ENCODE assay signal across 20 mouse cellular contexts in the genomic region with DNA sequence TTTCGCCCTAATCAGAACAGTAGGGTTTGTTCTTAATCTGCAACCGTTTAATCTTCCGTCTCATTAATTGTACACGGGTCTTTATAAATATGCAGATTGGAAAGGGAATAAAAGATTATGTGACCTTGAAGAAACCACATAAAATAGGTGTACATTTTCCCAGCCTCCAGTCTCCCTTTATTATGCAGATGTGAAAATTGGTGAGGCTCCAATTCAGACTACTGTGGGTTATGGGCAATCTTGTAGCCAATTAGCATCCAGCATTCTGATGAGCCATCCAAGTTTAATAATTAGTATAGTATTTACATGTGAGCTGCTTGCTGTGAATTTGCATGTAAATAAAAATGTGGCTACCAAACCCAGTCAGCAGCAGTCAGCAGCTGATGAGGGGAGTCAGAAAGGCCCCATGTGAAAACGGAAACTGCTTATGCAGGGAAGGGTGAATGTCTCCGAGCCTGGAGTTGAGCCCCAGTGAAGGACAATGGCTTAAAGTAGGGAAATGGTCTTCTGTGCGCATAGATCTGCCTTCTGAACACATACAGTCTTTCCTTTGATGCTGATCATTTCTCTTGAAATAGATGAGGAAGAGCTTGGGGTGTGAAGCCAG.
DNase-seq lines count a peak whose midpoint lies in the region; ATAC-seq and TF ChIP-seq lines count a peak whose summit lies in the region.
"Had no signal": no experiment of that assay in that cellular context is flagged by ENCODE, and none has a peak within 500 bp of the region (broad histone marks: within the 10 kb centered on the region; RNA-seq: fewer than 3 reads in every experiment).

No protein-coding gene starts in this region.

- no peak overlapping the region for H3K4me3 ChIP-seq in heart, embryonic 13.5 days
- no peak overlapping the region for H3K4me3 ChIP-seq in forebrain, postnatal 0 days (ENCODE audit: low read depth, low read length)
- no peak overlapping the region for H3K4me3 ChIP-seq in midbrain, embryonic 16.5 days (ENCODE audit: low read depth, low read length)
- no peak overlapping the region for H3K4me3 ChIP-seq in kidney, embryonic 16.5 days (ENCODE audit: low read length)
- H3K4me3 ChIP-seq: kidney, embryonic 15.5 days; liver, embryonic 12.5 days had no signal

- H3K27ac ChIP-seq in heart, embryonic 13.5 days (replicated peaks): peak overlapping the region; percentile 26; the same call in 1 of the 2 replicates
- H3K27ac ChIP-seq in forebrain, postnatal 0 days (ENCODE audit: low read depth, low read length): no peak overlapping the region
- no peak overlapping the region for H3K27ac ChIP-seq in midbrain, embryonic 16.5 days (ENCODE audit: low read length)
- H3K27ac ChIP-seq in kidney, embryonic 16.5 days (ENCODE audit: low read length): no peak overlapping the region
- H3K27ac ChIP-seq: kidney, embryonic 15.5 days; liver, embryonic 12.5 days had no signal

- no peak for ATAC-seq in heart, embryonic 13.5 days (ENCODE audit: extremely low read depth, insufficient number of reproducible peaks, low FRiP score, low TSS enrichment)
- peak; percentile 69; the same call in 1 of the 2 replicates for ATAC-seq in forebrain, postnatal 0 days
- ATAC-seq in midbrain, embryonic 16.5 days: peak; percentile 63; the same call in 1 of the 2 replicates
- ATAC-seq in kidney, embryonic 16.5 days (ENCODE audit: low FRiP score, low TSS enrichment): no peak
- ATAC-seq: CD4-positive, CD25-positive, alpha-beta regulatory T cell, adult 4 months; inflammation-experienced regulatory T-cells, adult 6 months; liver, embryonic 12.5 days had no signal

- intact Hi-C loops in heart, postnatal 25 days (cut with DNase I): no loop called here

- H3K27me3 ChIP-seq in heart, embryonic 13.5 days (replicated peaks): no peaks in the 10 kb centered on the region
- H3K27me3 ChIP-seq in forebrain, postnatal 0 days (ENCODE audit: insufficient read depth, low read length): no peaks in the 10 kb centered on the region
- H3K27me3 ChIP-seq in midbrain, embryonic 16.5 days (ENCODE audit: control insufficient read depth, insufficient read depth, low read depth, low read length): no peaks in the 10 kb centered on the region
- no peaks in the 10 kb centered on the region for H3K27me3 ChIP-seq in kidney, embryonic 16.5 days (ENCODE audit: insufficient read depth, low read length)
- H3K27me3 ChIP-seq: kidney, embryonic 15.5 days had no signal

- H3K4me1 ChIP-seq in heart, embryonic 13.5 days: peaks cover 27% of the 10 kb centered on the region
- no peaks in the 10 kb centered on the region; the same call in 1 of the 2 replicates for H3K4me1 ChIP-seq in forebrain, postnatal 0 days (ENCODE audit: insufficient read depth)
- H3K4me1 ChIP-seq in midbrain, embryonic 16.5 days (ENCODE audit: control insufficient read depth, insufficient read depth, low read length): peaks cover 6% of the 10 kb centered on the region
- H3K4me1 ChIP-seq in kidney, embryonic 16.5 days (ENCODE audit: insufficient read depth, low read length): peaks cover 13% of the 10 kb centered on the region
- H3K4me1 ChIP-seq: liver, embryonic 12.5 days had no signal

- no peak for TF ChIP-seq CTCF in brain, embryonic 14.5 days (IDR thresholded peaks at IDR 0.05; ENCODE audit: borderline replicate concordance, extremely low read depth, insufficient read depth, insufficient read length)
- TF ChIP-seq CTCF in forebrain, postnatal 0 days (IDR thresholded peaks at IDR 0.05; ENCODE audit: low read depth): no peak

- no peaks in the 10 kb centered on the region for H3K36me3 ChIP-seq in heart, embryonic 13.5 days
- H3K36me3 ChIP-seq in forebrain, postnatal 0 days (ENCODE audit: insufficient read depth): no peaks in the 10 kb centered on the region
- no peaks in the 10 kb centered on the region for H3K36me3 ChIP-seq in midbrain, embryonic 16.5 days (ENCODE audit: control insufficient read depth, insufficient read depth, low read length)
- H3K36me3 ChIP-seq in kidney, embryonic 16.5 days (ENCODE audit: insufficient read depth, low read length): no peaks in the 10 kb centered on the region
- H3K36me3 ChIP-seq: G1E; kidney, embryonic 15.5 days; liver, embryonic 12.5 days had no signal

- 79% methylated on average over 7 of the region's 7 CpGs for WGBS in heart, embryonic 13.5 days
- 19% methylated on average over 7 of the region's 7 CpGs for WGBS in forebrain, postnatal 0 days
- WGBS in midbrain, embryonic 16.5 days: 34% methylated on average over 7 of the region's 7 CpGs
- WGBS in kidney, embryonic 16.5 days: 85% methylated on average over 7 of the region's 7 CpGs

- H3K4me2 ChIP-seq in heart, embryonic 13.5 days: no peak overlapping the region
- no peak overlapping the region for H3K4me2 ChIP-seq in forebrain, postnatal 0 days (ENCODE audit: low read depth)
- no peak overlapping the region for H3K4me2 ChIP-seq in midbrain, embryonic 16.5 days (ENCODE audit: low read length)
- H3K4me2 ChIP-seq in kidney, embryonic 16.5 days (replicated peaks; ENCODE audit: low read depth, low read length): no peak overlapping the region
- H3K4me2 ChIP-seq: kidney, embryonic 15.5 days; liver, embryonic 12.5 days; lung, embryonic 14.5 days had no signal

- no peak for TF ChIP-seq POLR2A in brain, embryonic 14.5 days (IDR thresholded peaks at IDR 0.05; ENCODE audit: borderline replicate concordance, extremely low read depth, insufficient read depth, insufficient read length, poor library complexity, severe bottlenecking)

- no peaks in the 10 kb centered on the region for H3K9me3 ChIP-seq in heart, embryonic 13.5 days
- H3K9me3 ChIP-seq in forebrain, postnatal 0 days (ENCODE audit: low read length): no peaks in the 10 kb centered on the region
- no peaks in the 10 kb centered on the region for H3K9me3 ChIP-seq in midbrain, embryonic 16.5 days (replicated peaks; ENCODE audit: control insufficient read depth, low read length, poor library complexity, severe bottlenecking)
- no peaks in the 10 kb centered on the region for H3K9me3 ChIP-seq in kidney, embryonic 16.5 days (ENCODE audit: low read length)
- H3K9me3 ChIP-seq: G1E; kidney, embryonic 15.5 days; liver, embryonic 12.5 days had no signal

- DNase-seq in heart, postnatal 25 days (ENCODE audit: low spot score): no peak
- peak; percentile 93 for DNase-seq in brain, embryonic 14.5 days (ENCODE audit: low read depth)
- DNase-seq in forebrain, postnatal 0 days: no peak
- no peak for DNase-seq in frontal cortex, postnatal 36 days (ENCODE audit: low spot score in 2 of 2)
- no peak for DNase-seq in right cerebral cortex, postnatal 14 days
- DNase-seq: gastrocnemius, postnatal 10 days; heart, adult 18-20 months; layer of hippocampus, postnatal 36 days; left cerebral cortex, postnatal 4 days; lung, embryonic 14.5 days; right cerebral cortex, adult 18-20 months; spleen, adult 18-20 months had no signal

- no peak overlapping the region for H3K9ac ChIP-seq in heart, embryonic 13.5 days
- no peak overlapping the region for H3K9ac ChIP-seq in forebrain, postnatal 0 days
- H3K9ac ChIP-seq in midbrain, embryonic 16.5 days (ENCODE audit: low read depth, low read length): no peak overlapping the region
- no peak overlapping the region for H3K9ac ChIP-seq in kidney, embryonic 16.5 days (replicated peaks; ENCODE audit: low read length)
- H3K9ac ChIP-seq: kidney, embryonic 15.5 days; liver, embryonic 12.5 days; lung, embryonic 14.5 days had no signal

Comparison
In these comparisons a context has a peak if more than half of its experiments do, and no peak if none do; other contexts are left out.
1. ATAC-seq: peak in forebrain, postnatal 0 days (single experiment) and midbrain, embryonic 16.5 days (single experiment); none in heart, embryonic 13.5 days (single experiment) and kidney, embryonic 16.5 days (single experiment).